Mouse (Mus musculus) ES-E14 (cell line): ENCODE measurements around the gene Wdr24. TPM values are rescaled to one million over a fixed set of nuclear protein-coding genes. Genes with fewer than 3 reads are reported as not detected.

Experiments
- DNase-seq: peaks from one replicate; pipeline ENCODE4 v3.0.0-alpha.2; 2013; ENCODE audit warnings: low read depth, low spot score
- H3K27ac ChIP-seq: 2 replicates; pipeline ENCODE4 v1.5.1; 2012; ENCODE audit warnings: low read depth, mild to moderate bottlenecking, low read length, moderate library complexity, mixed read lengths; ENCODE audit not compliant: poor library complexity, insufficient read depth, severe bottlenecking
- H3K36me3 ChIP-seq: 2 replicates; pipeline ENCODE4 v1.6.1; 2012; ENCODE audit warnings: mild to moderate bottlenecking, low read length, moderate library complexity, mixed read lengths; ENCODE audit not compliant: control insufficient read depth, poor library complexity, insufficient read depth, severe bottlenecking
- H3K4me1 ChIP-seq, 2 experiments: fragments of 150-350 bp in 1 of 2; sonication (generic) in 1 of 2; 2 replicates each; pipeline ENCODE4 v1.6.1; 2012; ENCODE audit warnings: low read length in 2 of 2, mild to moderate bottlenecking in 1 of 2, mixed read lengths in 1 of 2; ENCODE audit not compliant: control insufficient read depth in 2 of 2, insufficient read depth in 2 of 2, poor library complexity in 1 of 2
- H3K4me3 ChIP-seq, 2 experiments: fragments of 150-350 bp in 1 of 2; sonication (generic) in 1 of 2; 2 replicates each; pipeline ENCODE4 v1.5.1; 2012; ENCODE audit warnings: low read length in 2 of 2, low read depth in 1 of 2, mild to moderate bottlenecking in 1 of 2, mixed read lengths in 1 of 2; ENCODE audit not compliant: insufficient read depth in 1 of 2, poor library complexity in 1 of 2, severe bottlenecking in 1 of 2
- H3K9ac ChIP-seq: 2 replicates; pipeline ENCODE4 v1.6.1; 2012; ENCODE audit warnings: low read depth, mild to moderate bottlenecking, low read length, mixed read lengths; ENCODE audit not compliant: poor library complexity, insufficient read depth, severe bottlenecking
- H3K9me3 ChIP-seq: fragments of 150-350 bp; sonication (generic); 2 replicates; pipeline ENCODE4 v1.6.1; 2012; ENCODE audit warnings: low read depth, mild to moderate bottlenecking, low read length; ENCODE audit not compliant: control insufficient read depth, insufficient read depth
- CHD2 ChIP-seq: IDR thresholded peaks from 2 replicates; pipeline ENCODE4 v1.6.1; 2014; ENCODE audit warnings: mild to moderate bottlenecking, low read depth, low read length, inconsistent platforms
- HCFC1 ChIP-seq: IDR thresholded peaks from 2 replicates; pipeline ENCODE4 v1.6.1; 2012; ENCODE audit warnings: low read length, inconsistent platforms, borderline replicate concordance; ENCODE audit not compliant: insufficient read depth
- MAFK ChIP-seq: IDR thresholded peaks from 2 replicates; pipeline ENCODE4 v1.6.1; 2014; ENCODE audit warnings: mild to moderate bottlenecking, low read depth, low read length, inconsistent platforms; ENCODE audit not compliant: insufficient read depth
- ZC3H11A ChIP-seq: IDR thresholded peaks from 2 replicates; pipeline ENCODE4 v1.6.1; 2012; ENCODE audit warnings: low read depth, mild to moderate bottlenecking, inconsistent platforms, low read length, borderline replicate concordance
- ZNF384 ChIP-seq: IDR thresholded peaks from 2 replicates; pipeline ENCODE4 v1.6.1; 2012; ENCODE audit warnings: low read depth, low read length, inconsistent platforms
- in situ Hi-C, 2 experiments: fragments of 600-800 bp; cut with MboI; formaldehyde crosslinking; loops; one replicate each; pipeline ENCODE4 v1.15.1; 2025; ENCODE audit warnings: low sequenced_read_pairs in 2 of 2, inconsistent platforms in 1 of 2; ENCODE audit not compliant: unreplicated experiment in 2 of 2
- total RNA-seq: library from RNA; depleted of rRNA; stranded (reverse); fragments of 300-350 nt; gene quantifications from 2 replicates; pipeline ENCODE4 v1.2.3, GENCODE M21; 2012

Gene Wdr24
- total RNA-seq, 1 experiment: 28.6 TPM

- no peak overlapping the region for H3K27ac ChIP-seq
- H3K36me3 ChIP-seq: peaks cover 4% of the 10 kb centered on the region; the same call in 1 of the 2 replicates
- TF ChIP-seq ZNF384 (no peak), CHD2 (no peak), HCFC1 (no peak)
- H3K9me3 ChIP-seq: no peaks in the 10 kb centered on the region
- in situ Hi-C loops: no loop called here
- no peak for DNase-seq
- no peak overlapping the region for H3K4me3 ChIP-seq
- no peak overlapping the region for H3K9ac ChIP-seq
- H3K4me1 ChIP-seq: peaks cover 3 to 10% of the 10 kb centered on the region in 2 experiments; a peak in 2 of 4 replicates
Observed at GRCm38 (mm10) chr17:25794197-25794596, 29.2 kb upstream of the Wdr24 start.

DNA sequence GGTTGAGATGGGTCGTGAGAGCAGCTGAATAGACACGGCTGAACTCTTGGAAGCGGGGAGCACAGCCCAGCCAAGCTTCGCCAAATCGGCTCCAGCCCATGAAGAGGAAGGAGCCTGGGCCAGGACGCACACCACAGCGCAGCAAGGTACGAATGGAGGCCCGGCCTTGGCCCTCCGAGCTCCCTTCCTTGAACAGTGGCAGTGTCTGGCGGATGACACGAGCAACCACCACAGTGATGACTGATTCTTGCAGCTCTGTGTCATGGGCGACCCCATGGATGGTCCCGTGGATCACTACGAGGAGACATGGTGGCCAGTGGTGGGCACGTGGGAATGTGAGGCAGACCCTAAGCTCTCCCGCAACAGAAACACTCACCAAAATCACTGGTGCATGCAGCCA is 28.4 kb upstream of the Wdr24 start:
- DNase-seq: no peak
- Histone ChIP-seq H3K9ac (no peak overlapping the region), H3K36me3 (peaks cover 4% of the 10 kb centered on the region; the same call in 1 of the 2 replicates), H3K4me1 (peaks cover 3 to 10% of the 10 kb centered on the region in 2 experiments; a peak in 2 of 4 replicates), H3K4me3 (no peak overlapping the region), H3K27ac (no peak overlapping the region), H3K9me3 (no peaks in the 10 kb centered on the region)
- no peak for TF ChIP-seq ZC3H11A
- no peak for TF ChIP-seq CHD2
- no peak for TF ChIP-seq ZNF384
- no peak for TF ChIP-seq MAFK
- no peak for TF ChIP-seq HCFC1
- in situ Hi-C loops: no loop called here

GRCm38 (mm10) chr17:25795609-25796092 is 27.8 kb upstream of the Wdr24 start, which contains the start of gene AC134908.4:
AC134908.4 (minus strand) TSS chr17:25795659.
- Histone ChIP-seq H3K27ac (no peak within 1 kb of the TSS), H3K4me1 (peaks cover 3 to 10% of the 10 kb centered on the region in 2 experiments; a peak in 2 of 4 replicates), H3K9me3 (no peaks in the 10 kb centered on the region), H3K9ac (peak within 1 kb of the TSS; percentile 60), H3K36me3 (peaks cover 4% of the 10 kb centered on the region; the same call in 1 of the 2 replicates), H3K4me3 (peak within 1 kb of the TSS; percentile 68 to 76)
- TF ChIP-seq ZC3H11A (no peak), HCFC1 (no peak), CHD2 (no peak), ZNF384 (no peak), MAFK (no peak)
- no peak for DNase-seq
- in situ Hi-C loops: no loop called here

- peaks cover 4% of the 10 kb centered on the region; the same call in 1 of the 2 replicates for H3K36me3 ChIP-seq
- H3K27ac ChIP-seq: no peak overlapping the region
- DNase-seq: no peak
- H3K9ac ChIP-seq: peak overlapping the region; percentile 60
- in situ Hi-C loops: no loop called here
- no peak for TF ChIP-seq CHD2
- no peak for TF ChIP-seq ZNF384
- no peak for TF ChIP-seq ZC3H11A
- no peak for TF ChIP-seq MAFK
- no peak for TF ChIP-seq HCFC1
- H3K4me3 ChIP-seq: peak overlapping the region; percentile 68 to 76
- no peaks in the 10 kb centered on the region for H3K9me3 ChIP-seq
- H3K4me1 ChIP-seq: peaks cover 3 to 9% of the 10 kb centered on the region in 2 experiments; a peak in 2 of 4 replicates
Observed at GRCm38 (mm10) chr17:25796211-25796771, 27.1 kb upstream of the Wdr24 start.

DNA sequence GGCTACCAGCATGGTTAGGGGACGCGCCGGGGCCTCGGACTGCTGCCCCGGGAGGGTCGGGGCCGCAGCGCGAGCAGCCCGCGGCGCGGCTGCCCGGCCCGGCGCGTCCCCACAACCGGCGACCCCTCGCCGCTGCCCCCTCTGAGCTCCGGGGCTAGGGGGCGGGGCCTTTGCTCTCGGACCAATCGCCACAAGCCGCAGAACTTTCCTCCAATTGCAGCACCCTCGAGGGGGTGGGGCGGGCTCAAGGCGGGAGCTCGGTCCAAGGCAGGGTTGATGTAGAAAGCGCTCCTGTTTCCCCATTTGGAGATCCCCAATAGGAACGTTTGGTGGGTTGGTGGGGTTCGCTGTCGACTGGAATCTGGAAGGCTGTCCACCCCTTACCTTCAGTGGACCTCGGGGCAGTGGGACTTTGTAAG is 26.5 kb upstream of the Wdr24 start, which contains the start of gene Metrn:
Metrn (minus strand) TSS at position 186 of the 419 bp plus-strand sequence.
- no peak for DNase-seq
- Histone ChIP-seq H3K36me3 (peaks cover 4% of the 10 kb centered on the region; the same call in 1 of the 2 replicates), H3K9me3 (no peaks in the 10 kb centered on the region), H3K27ac (no peak within 1 kb of the TSS), H3K9ac (peak within 1 kb of the TSS; percentile 60), H3K4me1 (peaks cover 3 to 7% of the 10 kb centered on the region in 2 experiments; a peak in 2 of 4 replicates), H3K4me3 (peak within 1 kb of the TSS; percentile 68 to 76)
- TF ChIP-seq HCFC1 (no peak), MAFK (no peak), ZNF384 (no peak), CHD2 (no peak), ZC3H11A (no peak)
- in situ Hi-C loops: no loop called here
